In genomic region chr10:20551341-20551740, GRCm38 (mm10) we compare ENCODE assay signal across 20 mouse cellular contexts.
A peak's percentile ranks its signal among the peaks of the same experiment; 100 is the strongest.
DNase-seq lines count a peak whose midpoint lies in the region; ATAC-seq and TF ChIP-seq lines count a peak whose summit lies in the region.
"Had no signal": no experiment of that assay in that cellular context is flagged by ENCODE, and none has a peak within 500 bp of the region (broad histone marks: within the 10 kb centered on the region; RNA-seq: fewer than 3 reads in every experiment).

No protein-coding gene starts in this region.

- no peak for TF ChIP-seq EP300 in lung, postnatal 0 days (IDR thresholded peaks at IDR 0.05)

- intact Hi-C loops in gastrocnemius, adult 2 months (cut with DNase I), result no loop called here
- intact Hi-C loops in heart, postnatal 25 days (cut with DNase I), result no loop called here

- no peaks in the 10 kb centered on the region for H3K27me3 ChIP-seq in heart, embryonic 13.5 days (replicated peaks)
- H3K27me3 ChIP-seq in kidney, embryonic 15.5 days, result no peaks in the 10 kb centered on the region
- no peaks in the 10 kb centered on the region for H3K27me3 ChIP-seq in kidney, embryonic 14.5 days (ENCODE audit: control insufficient read depth, insufficient read depth, low read length)
- no peaks in the 10 kb centered on the region for H3K27me3 ChIP-seq in lung, postnatal 0 days (replicated peaks; ENCODE audit: insufficient read depth, low read length)
- H3K27me3 ChIP-seq: embryonic facial prominence, embryonic 12.5 days; embryonic facial prominence, embryonic 15.5 days; hindbrain, embryonic 15.5 days had no signal

- no peaks in the 10 kb centered on the region for H3K9me3 ChIP-seq in heart, embryonic 13.5 days
- H3K9me3 ChIP-seq in kidney, embryonic 15.5 days (replicated peaks), result no peaks in the 10 kb centered on the region
- H3K9me3 ChIP-seq in kidney, embryonic 14.5 days (ENCODE audit: control insufficient read depth, low read length), result no peaks in the 10 kb centered on the region
- H3K9me3 ChIP-seq in lung, postnatal 0 days (ENCODE audit: low read length), result no peaks in the 10 kb centered on the region
- H3K9me3 ChIP-seq: embryonic facial prominence, embryonic 12.5 days; embryonic facial prominence, embryonic 15.5 days; hindbrain, embryonic 12.5 days; hindbrain, embryonic 15.5 days had no signal

- no peaks in the 10 kb centered on the region for H3K36me3 ChIP-seq in heart, embryonic 13.5 days
- H3K36me3 ChIP-seq in kidney, embryonic 15.5 days, result no peaks in the 10 kb centered on the region
- H3K36me3 ChIP-seq in kidney, embryonic 14.5 days (ENCODE audit: control insufficient read depth, insufficient read depth, low read length), result no peaks in the 10 kb centered on the region
- H3K36me3 ChIP-seq in lung, postnatal 0 days (ENCODE audit: insufficient read depth, low read length), result no peaks in the 10 kb centered on the region
- H3K36me3 ChIP-seq: embryonic facial prominence, embryonic 12.5 days; embryonic facial prominence, embryonic 15.5 days; hindbrain, embryonic 12.5 days; hindbrain, embryonic 15.5 days had no signal

- no peak for DNase-seq in gastrocnemius, adult 2 months
- DNase-seq in gastrocnemius, adult 8-10 months (ENCODE audit: low spot score in 2 of 2), result no peak
- no peak for DNase-seq in heart, postnatal 25 days (ENCODE audit: low spot score)
- no peak for DNase-seq in lung, postnatal 0 days (ENCODE audit: low spot score)
- DNase-seq: cerebellum, adult 11 months; cerebellum, adult 2 months; cerebellum, adult 9-11 months; cerebellum, postnatal 25 days; forebrain, postnatal 0 days; gastrocnemius, postnatal 36 days had no signal

- no peak overlapping the region for H3K4me2 ChIP-seq in heart, embryonic 13.5 days
- H3K4me2 ChIP-seq in kidney, embryonic 15.5 days, result no peak overlapping the region
- H3K4me2 ChIP-seq in kidney, embryonic 14.5 days (replicated peaks; ENCODE audit: low read depth, low read length), result no peak overlapping the region
- no peak overlapping the region for H3K4me2 ChIP-seq in lung, postnatal 0 days (replicated peaks; ENCODE audit: low read depth, low read length)
- H3K4me2 ChIP-seq: embryonic facial prominence, embryonic 12.5 days; embryonic facial prominence, embryonic 15.5 days; heart, embryonic 11.5 days; hindbrain, embryonic 12.5 days; hindbrain, embryonic 15.5 days had no signal

- H3K27ac ChIP-seq in gastrocnemius, adult 2 months, result peak overlapping the region; percentile 82
- H3K27ac ChIP-seq in heart, embryonic 13.5 days (replicated peaks), result peak overlapping the region; percentile 62; the same call in 1 of the 2 replicates
- 0 out of 2 replicates have a peak overlapping the region, but pooled peaks have one; percentile 42 for H3K27ac ChIP-seq in kidney, embryonic 15.5 days
- H3K27ac ChIP-seq in kidney, embryonic 14.5 days (ENCODE audit: low read depth, low read length), result no peak overlapping the region; the same call in 1 of the 2 replicates
- H3K27ac ChIP-seq in lung, postnatal 0 days (ENCODE audit: low read length), result no peak overlapping the region
- H3K27ac ChIP-seq: embryonic facial prominence, embryonic 12.5 days; embryonic facial prominence, embryonic 15.5 days; hindbrain, embryonic 12.5 days; hindbrain, embryonic 15.5 days had no signal

- ATAC-seq in heart, embryonic 13.5 days (ENCODE audit: extremely low read depth, insufficient number of reproducible peaks, low FRiP score, low TSS enrichment), result no peak
- ATAC-seq in kidney, embryonic 15.5 days (replicated peaks; ENCODE audit: low FRiP score), result no peak
- ATAC-seq in kidney, embryonic 14.5 days (ENCODE audit: low FRiP score, low TSS enrichment), result no peak
- no peak for ATAC-seq in lung, postnatal 0 days
- ATAC-seq: forebrain, embryonic 14.5 days; forebrain, postnatal 0 days; intestine, postnatal 0 days had no signal

- no peak for TF ChIP-seq CTCF in gastrocnemius, adult 2 months (IDR thresholded peaks at IDR 0.05)
- no peak for TF ChIP-seq CTCF in lung, postnatal 0 days (IDR thresholded peaks at IDR 0.05)

- H3K4me3 ChIP-seq in gastrocnemius, adult 2 months, result no peak overlapping the region
- no peak overlapping the region for H3K4me3 ChIP-seq in heart, embryonic 13.5 days
- no peak overlapping the region for H3K4me3 ChIP-seq in kidney, embryonic 15.5 days (replicated peaks)
- H3K4me3 ChIP-seq in kidney, embryonic 14.5 days (ENCODE audit: low read length), result no peak overlapping the region
- no peak overlapping the region for H3K4me3 ChIP-seq in lung, postnatal 0 days (ENCODE audit: low read depth, low read length)
- H3K4me3 ChIP-seq: embryonic facial prominence, embryonic 12.5 days; embryonic facial prominence, embryonic 15.5 days; hindbrain, embryonic 12.5 days; hindbrain, embryonic 15.5 days had no signal

- H3K4me1 ChIP-seq in heart, embryonic 13.5 days, result peaks cover 54% of the 10 kb centered on the region
- peaks cover 33% of the 10 kb centered on the region for H3K4me1 ChIP-seq in kidney, embryonic 15.5 days
- peaks cover 17% of the 10 kb centered on the region for H3K4me1 ChIP-seq in kidney, embryonic 14.5 days (ENCODE audit: control insufficient read depth, insufficient read depth, low read length)
- peaks cover 11% of the 10 kb centered on the region; the same call in 1 of the 2 replicates for H3K4me1 ChIP-seq in lung, postnatal 0 days (ENCODE audit: insufficient read depth, low read depth, low read length)

- H3K9ac ChIP-seq in heart, embryonic 13.5 days, result no peak overlapping the region
- no peak overlapping the region for H3K9ac ChIP-seq in kidney, embryonic 15.5 days
- H3K9ac ChIP-seq in kidney, embryonic 14.5 days (ENCODE audit: low read depth, low read length), result no peak overlapping the region
- no peak overlapping the region for H3K9ac ChIP-seq in lung, postnatal 0 days (replicated peaks; ENCODE audit: low read depth)
- H3K9ac ChIP-seq: embryonic facial prominence, embryonic 12.5 days; embryonic facial prominence, embryonic 15.5 days; forebrain, postnatal 0 days; hindbrain, embryonic 12.5 days; hindbrain, embryonic 15.5 days had no signal

Comparison
In these comparisons a context has a peak if more than half of its experiments do, and no peak if none do; other contexts are left out.
1. H3K27ac ChIP-seq: peak in gastrocnemius, adult 2 months (single experiment), heart, embryonic 13.5 days (single experiment) and kidney, embryonic 15.5 days (single experiment); none in kidney, embryonic 14.5 days (single experiment) and lung, postnatal 0 days (single experiment).